Mouse (Mus musculus): ENCODE results near the gene Ube4a.

Ube4a gene

DNA sequence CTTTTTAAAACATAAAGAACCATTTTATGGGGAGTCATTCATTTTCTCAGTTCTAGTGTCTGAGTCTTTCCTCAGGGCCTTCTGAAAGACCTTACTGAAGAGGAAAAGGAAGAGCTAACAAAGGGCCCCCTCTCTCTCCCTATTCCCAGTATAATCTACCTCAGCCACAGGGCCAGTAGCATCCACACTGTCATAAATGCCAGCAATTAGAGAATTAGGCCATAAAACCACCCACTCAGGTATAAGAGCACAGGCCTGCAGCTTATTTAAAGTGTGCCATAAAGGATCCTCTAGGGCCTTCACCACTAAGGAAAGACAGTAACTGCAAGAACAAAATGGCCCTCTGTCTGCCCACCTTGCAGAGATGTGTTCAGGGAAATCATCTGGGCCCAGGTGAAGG lies 91.2 kb downstream of the Ube4a start:
- in situ Hi-C loops (cut with MboI, MseI), result loop anchor here in 1 of 2 experiments (5.0 kb wide), 1 partner anchor 48 kb away; the partner anchor contains the start of gene Atp5l

DNA sequence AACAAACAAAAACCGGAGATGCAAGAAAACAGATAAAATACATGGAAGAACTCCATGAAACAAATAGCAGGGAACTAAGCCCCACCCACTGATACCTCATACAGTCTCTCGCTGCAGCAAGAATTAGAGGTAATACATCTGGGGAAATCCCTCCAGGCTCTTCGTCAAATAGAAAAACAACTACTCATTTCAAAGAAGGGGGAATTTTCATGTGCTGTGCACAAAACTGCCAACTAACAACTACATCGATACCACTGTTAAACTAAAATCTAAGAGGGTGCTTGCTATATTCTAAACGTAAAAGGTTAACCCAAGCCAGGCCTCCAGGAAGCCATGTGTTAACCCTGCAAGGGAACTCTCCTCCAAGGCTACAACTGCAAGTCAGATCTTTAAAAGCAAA lies 91.7 kb downstream of the Ube4a start:
- in situ Hi-C loops (cut with MboI, MseI), result loop anchor here in 1 of 2 experiments (5.0 kb wide), 1 partner anchor 49 kb away; the partner anchor contains the start of gene Atp5l
